In the genomic region with DNA sequence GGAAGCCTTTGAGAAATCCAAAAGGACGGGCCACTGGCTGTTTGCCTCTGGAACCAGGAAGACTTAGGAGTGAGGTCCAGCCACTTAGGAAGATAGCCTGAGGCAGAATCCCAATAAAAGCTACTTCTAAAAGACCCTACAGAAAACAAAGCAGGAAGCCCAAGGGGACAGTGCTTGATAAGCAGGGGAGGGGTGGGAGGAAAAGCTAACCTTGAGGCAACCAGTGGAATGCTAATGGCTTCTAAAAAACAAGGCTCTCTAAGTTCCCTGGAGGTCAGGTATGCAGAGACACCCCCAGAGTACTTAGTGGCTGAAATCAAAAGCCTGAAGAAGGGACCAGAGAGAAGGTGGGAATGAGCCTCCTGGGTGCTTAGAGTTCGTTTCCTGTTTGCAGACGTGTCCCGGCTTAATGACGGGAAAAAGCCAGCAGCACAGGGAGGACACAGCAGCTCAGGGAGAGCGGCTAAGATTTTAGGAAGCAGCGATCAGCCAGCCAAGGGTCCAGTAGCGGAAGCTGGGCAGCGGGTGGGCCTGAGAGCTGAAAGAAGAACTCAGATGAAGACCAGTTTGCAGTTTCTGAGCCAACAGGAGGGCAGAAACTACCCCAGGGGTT, we compare ENCODE assay signal across 9 mouse cellular contexts. TPM values are rescaled to one million over a fixed set of nuclear protein-coding genes. Genes with fewer than 3 reads are reported as not detected.
DNase-seq lines count a peak whose midpoint lies in the region; ATAC-seq and TF ChIP-seq lines count a peak whose summit lies in the region.
"Had no signal": no experiment of that assay in that cellular context is flagged by ENCODE, and none has a peak within 500 bp of the region (broad histone marks: within the 10 kb centered on the region; RNA-seq: fewer than 3 reads in every experiment).

No protein-coding gene starts in this region.

- H3K4me2 ChIP-seq in midbrain, embryonic 14.5 days (ENCODE audit: low read length) = no peak overlapping the region
- no peak overlapping the region for H3K4me2 ChIP-seq in midbrain, postnatal 0 days (ENCODE audit: low read depth, low read length, poor library complexity, severe bottlenecking)
- peak overlapping the region; percentile 13; the same call in 1 of the 2 replicates for H3K4me2 ChIP-seq in embryonic facial prominence, embryonic 12.5 days (replicated peaks)

- WGBS in kidney, adult 2 months = 32% methylated on average over 9 of the region's 9 CpGs
- 18% methylated on average over 9 of the region's 9 CpGs for WGBS in midbrain, embryonic 14.5 days
- 25% methylated on average over 9 of the region's 9 CpGs for WGBS in midbrain, postnatal 0 days
- WGBS in embryonic facial prominence, embryonic 12.5 days = 14% methylated on average over 9 of the region's 9 CpGs

- no peaks in the 10 kb centered on the region for H3K4me1 ChIP-seq in kidney, adult 2 months (ENCODE audit: control insufficient read depth, insufficient read depth, low read length)
- H3K4me1 ChIP-seq in midbrain, embryonic 14.5 days (ENCODE audit: control insufficient read depth, insufficient read depth, low read length) = 0 out of 2 replicates have a peak, but pooled peaks cover 5% of the 10 kb centered on the region
- H3K4me1 ChIP-seq in midbrain, postnatal 0 days (ENCODE audit: insufficient read depth, low read length) = no peaks in the 10 kb centered on the region; the same call in 1 of the 2 replicates
- peaks cover 24% of the 10 kb centered on the region for H3K4me1 ChIP-seq in embryonic facial prominence, embryonic 12.5 days

- peak; percentile 1 for DNase-seq in kidney, adult 2 months
- DNase-seq in kidney, postnatal 14 days = no peak
- peak; percentile 21 for DNase-seq in midbrain, embryonic 14.5 days
- DNase-seq in midbrain, postnatal 0 days (ENCODE audit: low spot score) = no peak
- DNase-seq in cerebellum, adult 8-10 months = no peak
- DNase-seq in adrenal gland, adult (ENCODE audit: inconsistent age in 2 of 2, low spot score in 1 of 2) = no peak

- no peak overlapping the region for H3K4me3 ChIP-seq in kidney, adult 2 months (ENCODE audit: insufficient read depth, low read depth, low read length)
- H3K4me3 ChIP-seq in midbrain, embryonic 14.5 days (replicated peaks; ENCODE audit: low read depth, low read length) = no peak overlapping the region
- no peak overlapping the region for H3K4me3 ChIP-seq in midbrain, postnatal 0 days (ENCODE audit: low read depth, low read length)
- H3K4me3 ChIP-seq in embryonic facial prominence, embryonic 12.5 days = no peak overlapping the region

- no peaks in the 10 kb centered on the region for H3K36me3 ChIP-seq in kidney, adult 2 months (ENCODE audit: control insufficient read depth, insufficient read depth, low read length)
- no peaks in the 10 kb centered on the region for H3K36me3 ChIP-seq in midbrain, embryonic 14.5 days (ENCODE audit: control insufficient read depth, insufficient read depth, low read length)
- H3K36me3 ChIP-seq in midbrain, postnatal 0 days (ENCODE audit: insufficient read depth, low read length) = no peaks in the 10 kb centered on the region
- H3K36me3 ChIP-seq in embryonic facial prominence, embryonic 12.5 days = no peaks in the 10 kb centered on the region

- no peak overlapping the region for H3K27ac ChIP-seq in kidney, adult 2 months (ENCODE audit: insufficient read depth, low read depth, low read length)
- no peak overlapping the region for H3K27ac ChIP-seq in midbrain, embryonic 14.5 days (replicated peaks; ENCODE audit: low read depth, low read length)
- H3K27ac ChIP-seq in midbrain, postnatal 0 days (ENCODE audit: low read depth, low read length) = no peak overlapping the region
- peak overlapping the region; percentile 50; the same call in 1 of the 2 replicates for H3K27ac ChIP-seq in embryonic facial prominence, embryonic 12.5 days

- H3K27me3 ChIP-seq in kidney, adult 2 months (replicated peaks; ENCODE audit: control insufficient read depth, insufficient read depth, low read length) = no peaks in the 10 kb centered on the region
- no peaks in the 10 kb centered on the region for H3K27me3 ChIP-seq in midbrain, embryonic 14.5 days (ENCODE audit: control insufficient read depth, insufficient read depth, low read length)
- no peaks in the 10 kb centered on the region for H3K27me3 ChIP-seq in midbrain, postnatal 0 days (ENCODE audit: insufficient read depth, low read length)
- no peaks in the 10 kb centered on the region for H3K27me3 ChIP-seq in embryonic facial prominence, embryonic 12.5 days

- no peak for ATAC-seq in midbrain, embryonic 14.5 days (ENCODE audit: low FRiP score, low TSS enrichment)
- no peak for ATAC-seq in midbrain, postnatal 0 days (ENCODE audit: low FRiP score)
- ATAC-seq in embryonic facial prominence, embryonic 12.5 days (ENCODE audit: insufficient number of reproducible peaks, insufficient read depth, low FRiP score, low TSS enrichment) = no peak

- H3K9me3 ChIP-seq in midbrain, embryonic 14.5 days (ENCODE audit: control insufficient read depth, low read length) = no peaks in the 10 kb centered on the region
- no peaks in the 10 kb centered on the region for H3K9me3 ChIP-seq in midbrain, postnatal 0 days (ENCODE audit: low read length)
- no peaks in the 10 kb centered on the region for H3K9me3 ChIP-seq in embryonic facial prominence, embryonic 12.5 days

- no peak overlapping the region for H3K9ac ChIP-seq in midbrain, embryonic 14.5 days (replicated peaks; ENCODE audit: low read length)
- no peak overlapping the region for H3K9ac ChIP-seq in midbrain, postnatal 0 days (replicated peaks; ENCODE audit: low read length, poor library complexity, severe bottlenecking)
- H3K9ac ChIP-seq in embryonic facial prominence, embryonic 12.5 days = no peak overlapping the region

- TF ChIP-seq CTCF in kidney, adult 2 months (conservative IDR thresholded peaks at IDR 0.05; ENCODE audit: insufficient read depth, insufficient read length, low read depth, low read length) = no peak
- TF ChIP-seq CTCF in midbrain, postnatal 0 days (IDR thresholded peaks at IDR 0.05) = no peak

- TF ChIP-seq POLR2A in kidney, adult 2 months (IDR thresholded peaks at IDR 0.05; ENCODE audit: low read depth, low read length) = no peak

RNA-seq across cellular contexts. Expression of gene Sox11, which starts 30.4 kb away (rescaled TPM):
- polyA plus RNA-seq in kidney, adult 2 months (2012; rRNA removed) = 0.06 and 0.08 TPM in 2 replicates
- polyA plus RNA-seq in midbrain, embryonic 14.5 days (2014; fragmentation: Nextera tagmentation; extraction: Ambion mirVana) = 615 and 827 TPM in 2 replicates
- 148 and 180 TPM in 2 replicates for total RNA-seq in midbrain, postnatal 0 days (2014; rRNA removed)
- 137 and 154 TPM in 2 replicates for polyA plus RNA-seq in midbrain, postnatal 0 days (2015; fragmentation: Nextera tagmentation; extraction: Ambion mirVana)
- polyA plus RNA-seq in embryonic facial prominence, embryonic 12.5 days (2016; fragmentation: Nextera tagmentation; extraction: Ambion mirVana) = 246 and 250 TPM in 2 replicates
- total RNA-seq: liver, adult 2 months; MEL had no signal
- polyA plus RNA-seq: liver, adult 2 months had no signal

Comparison
In these comparisons a context has a peak if more than half of its experiments do, and no peak if none do; other contexts are left out.
1. DNase-seq: peak in kidney, adult 2 months (single experiment) and midbrain, embryonic 14.5 days (single experiment); none in kidney, postnatal 14 days (single experiment), midbrain, postnatal 0 days (single experiment), cerebellum, adult 8-10 months (single experiment) and adrenal gland, adult (0 of 2).
2. RNA of gene Sox11, which starts 30.4 kb away (polyA plus RNA-seq): 615 to 827 TPM in midbrain, embryonic 14.5 days, 246 to 250 TPM in embryonic facial prominence, embryonic 12.5 days and 137 to 154 TPM in midbrain, postnatal 0 days; 0.06 to 0.08 TPM in kidney, adult 2 months; every median in the first group is over 100 times any median in the second.